Mouse (Mus musculus) MEL (cell line): ENCODE measurements around the gene 1700020N01Rik. TPM values are rescaled to one million over a fixed set of nuclear protein-coding genes. Genes with fewer than 3 reads are reported as not detected.

Source experiments
- DNase-seq: peaks from one replicate; pipeline ENCODE4 v3.0.0; 2011; ENCODE audit warnings: low read depth, low spot score
- H3K27ac ChIP-seq: 2 replicates; pipeline ENCODE4 v1.5.1; 2012; ENCODE audit warnings: low read depth, mild to moderate bottlenecking, control low read depth, low read length, moderate library complexity; ENCODE audit not compliant: control insufficient read depth
- H3K27me3 ChIP-seq, 2 experiments: fragments of 150-350 bp in 1 of 2; sonication (generic) in 1 of 2; 2 replicates each; pipeline ENCODE4 v1.6.1; 2012; ENCODE audit warnings: low read length in 2 of 2, mild to moderate bottlenecking in 2 of 2, improper control_type of control experiment in 1 of 2, moderate library complexity in 1 of 2; ENCODE audit not compliant: insufficient read depth in 2 of 2, control insufficient read depth in 1 of 2
- H3K36me3 ChIP-seq, 2 experiments: 2 replicates each; pipeline ENCODE4 v1.6.1; 2012 to 2014; ENCODE audit warnings: low read length in 2 of 2, improper control_type of control experiment in 1 of 2, inconsistent platforms in 1 of 2, mild to moderate bottlenecking in 1 of 2; ENCODE audit not compliant: insufficient read depth in 2 of 2, control insufficient read depth in 1 of 2
- H3K4me1 ChIP-seq, 2 experiments: fragments of 150-350 bp in 1 of 2; sonication (generic) in 1 of 2; 2 replicates each; pipeline ENCODE4 v1.6.1; 2012; ENCODE audit warnings: low read length in 2 of 2, improper control_type of control experiment in 1 of 2, mild to moderate bottlenecking in 1 of 2; ENCODE audit not compliant: insufficient read depth in 2 of 2, control insufficient read depth in 1 of 2
- H3K4me3 ChIP-seq, 2 experiments: fragments of 150-350 bp in 1 of 2; sonication (generic) in 1 of 2; 2 replicates each; pipeline ENCODE4 v1.5.1; 2012; ENCODE audit warnings: low read depth in 2 of 2, low read length in 2 of 2, mild to moderate bottlenecking in 2 of 2, moderate library complexity in 2 of 2, control low read depth in 1 of 2, improper control_type of control experiment in 1 of 2; ENCODE audit not compliant: control insufficient read depth in 1 of 2, insufficient read depth in 1 of 2
- H3K79me2 ChIP-seq: 2 replicates; pipeline ENCODE4 v1.6.1; 2012; ENCODE audit warnings: mild to moderate bottlenecking, low read length, moderate library complexity; ENCODE audit not compliant: control insufficient read depth, poor library complexity, insufficient read depth
- H3K9ac ChIP-seq: 2 replicates; pipeline ENCODE4 v1.6.1; 2012; ENCODE audit warnings: low read depth, mild to moderate bottlenecking, control low read depth, low read length, moderate library complexity; ENCODE audit not compliant: control insufficient read depth, poor library complexity, severe bottlenecking
- H3K9me3 ChIP-seq: fragments of 150-350 bp; sonication (generic); replicated peaks from 2 replicates; pipeline ENCODE4 v1.6.1; 2012; ENCODE audit warnings: mild to moderate bottlenecking, low read length, improper control_type of control experiment, moderate library complexity; ENCODE audit not compliant: insufficient read depth
- BHLHE40 ChIP-seq: IDR thresholded peaks from 2 replicates; pipeline ENCODE4 v1.6.1; 2012; ENCODE audit warnings: low read depth, mild to moderate bottlenecking, inconsistent platforms, low read length, improper control_type of control experiment, borderline replicate concordance
- ELF1 ChIP-seq: IDR thresholded peaks from 2 replicates; pipeline ENCODE4 v1.6.1; 2014; ENCODE audit warnings: low read depth, mild to moderate bottlenecking, inconsistent platforms, low read length, improper control_type of control experiment, moderate library complexity
- ETS1 ChIP-seq: IDR thresholded peaks from 2 replicates; pipeline ENCODE4 v1.6.1; 2012; ENCODE audit warnings: low read depth, mild to moderate bottlenecking, inconsistent platforms, low read length, improper control_type of control experiment, moderate library complexity
- GABPA ChIP-seq: IDR thresholded peaks from 2 replicates; pipeline ENCODE4 v1.6.1; 2012; ENCODE audit warnings: low read depth, mild to moderate bottlenecking, inconsistent platforms, low read length, improper control_type of control experiment, moderate library complexity
- HCFC1 ChIP-seq: IDR thresholded peaks from 2 replicates; pipeline ENCODE4 v1.6.1; 2012; ENCODE audit warnings: low read depth, mild to moderate bottlenecking, inconsistent platforms, low read length, improper control_type of control experiment, moderate library complexity
- JUND ChIP-seq: IDR thresholded peaks from 2 replicates; pipeline ENCODE4 v1.6.1; 2011; ENCODE audit warnings: low read depth, mild to moderate bottlenecking, improper control_type of control experiment, low read length
- KAT2A ChIP-seq: conservative IDR thresholded peaks from 2 replicates; pipeline ENCODE4 v1.6.1; 2012; ENCODE audit warnings: low read depth, low read length, improper control_type of control experiment, inconsistent platforms
- MAX ChIP-seq: IDR thresholded peaks from 2 replicates; pipeline ENCODE4 v1.6.1; 2011; ENCODE audit warnings: low read length, improper control_type of control experiment
- MAZ ChIP-seq: IDR thresholded peaks from 2 replicates; pipeline ENCODE4 v1.6.1; 2012; ENCODE audit warnings: low read depth, mild to moderate bottlenecking, inconsistent platforms, low read length, improper control_type of control experiment
- MXI1 ChIP-seq: IDR thresholded peaks from 2 replicates; pipeline ENCODE4 v1.6.1; 2011; ENCODE audit warnings: mild to moderate bottlenecking, low read depth, low read length, improper control_type of control experiment
- MYB ChIP-seq: IDR thresholded peaks from 2 replicates; pipeline ENCODE4 v1.6.1; 2011; ENCODE audit warnings: mild to moderate bottlenecking, low read depth, low read length, improper control_type of control experiment
- POLR2A ChIP-seq, 2 experiments: IDR thresholded peaks; 2 replicates each; pipeline ENCODE4 v1.6.1; 2011 to 2012; ENCODE audit warnings: low read length in 2 of 2, mild to moderate bottlenecking in 2 of 2, control low read depth in 1 of 2, improper control_type of control experiment in 1 of 2, low read depth in 1 of 2, moderate library complexity in 1 of 2; ENCODE audit not compliant: control insufficient read depth in 1 of 2, insufficient read depth in 1 of 2, poor library complexity in 1 of 2
- POLR2AphosphoS2 ChIP-seq: IDR thresholded peaks from 2 replicates; pipeline ENCODE4 v1.6.1; 2011; ENCODE audit warnings: low read length, improper control_type of control experiment
- RCOR1 ChIP-seq: IDR thresholded peaks from 2 replicates; pipeline ENCODE4 v1.6.1; 2012; ENCODE audit warnings: low read depth, mild to moderate bottlenecking, inconsistent platforms, low read length, improper control_type of control experiment
- TAL1 ChIP-seq: IDR thresholded peaks from 2 replicates; pipeline ENCODE4 v1.6.1; 2012; ENCODE audit warnings: mild to moderate bottlenecking, inconsistent platforms, low read length, moderate library complexity, mixed read lengths
- TBP ChIP-seq: IDR thresholded peaks from 2 replicates; pipeline ENCODE4 v1.8.0; 2011; ENCODE audit warnings: low read depth, low read length, improper control_type of control experiment
- UBTF ChIP-seq: IDR thresholded peaks from 2 replicates; pipeline ENCODE4 v1.6.1; 2012; ENCODE audit warnings: low read depth, mild to moderate bottlenecking, inconsistent platforms, low read length, improper control_type of control experiment, moderate library complexity, borderline replicate concordance; ENCODE audit not compliant: insufficient read depth
- USF2 ChIP-seq, 2 experiments: IDR thresholded peaks; 2 replicates each; pipeline ENCODE4 v1.6.1; 2011 to 2012; ENCODE audit warnings: improper control_type of control experiment in 2 of 2, low read length in 2 of 2, borderline replicate concordance in 1 of 2, inconsistent platforms in 1 of 2, low read depth in 1 of 2, mild to moderate bottlenecking in 1 of 2; ENCODE audit not compliant: insufficient read depth in 1 of 2
- polyA plus RNA-seq, 2 experiments: library from polyadenylated mRNA; stranded (reverse) in 1 of 2; unstranded in 1 of 2; fragments of >175 nt in 1 of 2; fragments of >200 nt in 1 of 2; gene quantifications; 2 replicates each; pipeline versions ENCODE4 v1.2.1 to v1.2.4; 2012; ENCODE audit warnings: low replicate concordance in 2 of 2, low read depth in 1 of 2; ENCODE audit not compliant: insufficient read length in 2 of 2, insufficient read depth in 1 of 2, missing spikeins in 1 of 2
- total RNA-seq: library from RNA; depleted of rRNA; stranded (reverse); fragments of 300-350 nt; gene quantifications from 2 replicates; pipeline ENCODE4 v1.2.3, GENCODE M21; 2012

The 1700020N01Rik gene
- total and polyA plus RNA-seq, 3 experiments: 0.60 TPM; not detected in 2

- Histone ChIP-seq H3K36me3 (no peaks in the 10 kb centered on the region), H3K4me1 (no peaks in the 10 kb centered on the region), H3K27ac (no peak overlapping the region), H3K79me2 (no peaks in the 10 kb centered on the region), H3K4me3 (no peak overlapping the region), H3K9me3 (no peaks in the 10 kb centered on the region)
- no peak for DNase-seq
- TF ChIP-seq UBTF (no peak), GABPA (no peak), ELF1 (no peak), TBP (no peak), ETS1 (no peak), MAZ (no peak), USF2 (IDR thresholded peaks at IDR 0.05; ENCODE audit: borderline replicate concordance in 1 of 2, insufficient read depth in 1 of 2, low read depth in 1 of 2, low read length in 2 of 2) (no peak), JUND (no peak), TAL1 (no peak), HCFC1 (no peak), MXI1 (no peak)
- TF ChIP-seq, all 39 proteins: peak for 0
- Histone ChIP-seq H3K9ac (no peak overlapping the region), H3K27me3 (peaks cover 6 to 11% of the 10 kb centered on the region in 2 experiments)
Observed at GRCm38 (mm10) chr10:21628555-21628954, 35.6 kb downstream of the 1700020N01Rik start.

GRCm38 (mm10) chr10:21629031-21629740 is 36.2 kb downstream of the 1700020N01Rik start:
- Histone ChIP-seq H3K27ac (no peak overlapping the region), H3K9ac (no peak overlapping the region), H3K27me3 (peaks cover 6 to 11% of the 10 kb centered on the region in 2 experiments), H3K79me2 (no peaks in the 10 kb centered on the region), H3K9me3 (no peaks in the 10 kb centered on the region), H3K4me1 (no peaks in the 10 kb centered on the region), H3K4me3 (no peak overlapping the region), H3K36me3 (no peaks in the 10 kb centered on the region)
- DNase-seq: no peak
- TF ChIP-seq POLR2AphosphoS2 (no peak), MYB (no peak), KAT2A (no peak), GABPA (no peak), RCOR1 (no peak), POLR2A (IDR thresholded peaks at IDR 0.05; ENCODE audit: control insufficient read depth in 1 of 2, insufficient read depth in 1 of 2, low read depth in 1 of 2, low read length in 2 of 2, poor library complexity in 1 of 2) (no peak), ELF1 (no peak), UBTF (no peak), BHLHE40 (no peak), MAX (no peak)
